Mouse (Mus musculus) embryonic fibroblast, embryonic 13.5 days (primary cell): ENCODE results near the gene Olfr424.

Experiments
- CTCF ChIP-seq: IDR thresholded peaks from 2 replicates; pipeline ENCODE4 v1.5.1; 2011; ENCODE audit warnings: mild to moderate bottlenecking, control low read depth, low read length, moderate library complexity, borderline replicate concordance; ENCODE audit not compliant: insufficient read depth
- POLR2A ChIP-seq: IDR thresholded peaks from 2 replicates; pipeline ENCODE4 v1.6.1; 2011; ENCODE audit warnings: low read depth, mild to moderate bottlenecking, control low read depth, low read length, moderate library complexity

GRCm38 (mm10) chr1:174171537-174171936, 40.2 kb downstream of the Olfr424 start:
- TF ChIP-seq CTCF = no peak
- TF ChIP-seq POLR2A = no peak
